Mouse (Mus musculus): Measurements from ENCODE around the gene Akap13. TPM values are rescaled to one million over a fixed set of nuclear protein-coding genes. Genes with fewer than 3 reads are reported as not detected.
A peak's percentile ranks its signal among the peaks of the same experiment; 100 is the strongest.
"Not testable (repeated sequence)": the region's sequence is repeated elsewhere in the genome, so short reads cannot be mapped to it uniquely, and the experiment has no call there.

The Akap13 gene
- polyA plus RNA-seq, 1 experiment from 2014 or later, result 17.1 TPM

- ATAC-seq; H3K4me2 ChIP-seq (replicated peaks); H3K9me3 ChIP-seq; H3K4me3 ChIP-seq (replicated peaks); H3K36me3 ChIP-seq; H3K27me3 ChIP-seq; H3K27ac ChIP-seq; H3K9ac ChIP-seq (replicated peaks); H3K4me1 ChIP-seq (replicated peaks): not testable (repeated sequence)
- 90% methylated on average over 12 of the region's 13 CpGs for WGBS
Measured at GRCm38 (mm10) chr7:75791092-75791837, 335.9 kb downstream of the Akap13 start.

- Histone ChIP-seq H3K4me3 (replicated peaks) (no peak overlapping the region), H3K4me2 (replicated peaks) (no peak overlapping the region), H3K36me3 (no peaks in the 10 kb centered on the region), H3K9ac (replicated peaks) (no peak overlapping the region), H3K4me1 (replicated peaks) (peaks cover 6% of the 10 kb centered on the region), H3K27me3 (no peaks in the 10 kb centered on the region), H3K27ac (no peak overlapping the region), H3K9me3 (no peaks in the 10 kb centered on the region)
- 57% methylated on average over 2 of the region's 2 CpGs for WGBS
- no peak for ATAC-seq
Measured at GRCm38 (mm10) chr7:75793091-75793490, 337.8 kb downstream of the Akap13 start.

GRCm38 (mm10) chr7:75793654-75794335 lies 338.5 kb downstream of the Akap13 start:
- H3K36me3 ChIP-seq, result no peaks in the 10 kb centered on the region
- H3K4me2 ChIP-seq (replicated peaks), result no peak overlapping the region
- peaks cover 6% of the 10 kb centered on the region for H3K4me1 ChIP-seq (replicated peaks)
- WGBS, result 69% methylated on average over 3 of the region's 3 CpGs
- H3K27ac ChIP-seq, result no peak overlapping the region
- no peak overlapping the region for H3K9ac ChIP-seq (replicated peaks)
- H3K4me3 ChIP-seq (replicated peaks), result no peak overlapping the region
- H3K9me3 ChIP-seq, result no peaks in the 10 kb centered on the region
- H3K27me3 ChIP-seq, result no peaks in the 10 kb centered on the region
- no peak for ATAC-seq

- Histone ChIP-seq H3K9ac (replicated peaks) (no peak overlapping the region), H3K4me1 (replicated peaks) (peaks cover 6% of the 10 kb centered on the region), H3K36me3 (no peaks in the 10 kb centered on the region), H3K4me3 (replicated peaks) (no peak overlapping the region), H3K27ac (no peak overlapping the region), H3K4me2 (replicated peaks) (no peak overlapping the region), H3K9me3 (no peaks in the 10 kb centered on the region), H3K27me3 (no peaks in the 10 kb centered on the region)
- 94% methylated on average over 8 of the region's 8 CpGs for WGBS
- no peak for ATAC-seq
Measured at GRCm38 (mm10) chr7:75795106-75795505, 339.8 kb downstream of the Akap13 start.

GRCm38 (mm10) chr7:75796474-75796873 lies 341.1 kb downstream of the Akap13 start:
- Histone ChIP-seq H3K4me1 (replicated peaks) (peaks cover 6% of the 10 kb centered on the region), H3K4me3 (replicated peaks) (no peak overlapping the region), H3K4me2 (replicated peaks) (no peak overlapping the region; the same call in 1 of the 2 replicates), H3K27me3 (no peaks in the 10 kb centered on the region), H3K27ac (no peak overlapping the region), H3K9ac (replicated peaks) (0 out of 2 replicates have a peak overlapping the region, but pooled peaks have one; percentile 6), H3K9me3 (no peaks in the 10 kb centered on the region), H3K36me3 (no peaks in the 10 kb centered on the region)
- 35% methylated on average over 9 of the region's 9 CpGs for WGBS
- ATAC-seq, result 0 out of 2 replicates have a peak, but pooled peaks have one; percentile 30

GRCm38 (mm10) chr7:75800530-75800929 lies 345.2 kb downstream of the Akap13 start:
- H3K27me3 ChIP-seq, result no peaks in the 10 kb centered on the region
- H3K9ac ChIP-seq (replicated peaks), result no peak overlapping the region
- no peak overlapping the region for H3K4me2 ChIP-seq (replicated peaks)
- H3K4me1 ChIP-seq (replicated peaks), result peaks cover 6% of the 10 kb centered on the region
- ATAC-seq, result no peak
- no peaks in the 10 kb centered on the region for H3K9me3 ChIP-seq
- H3K36me3 ChIP-seq, result no peaks in the 10 kb centered on the region
- WGBS, result 87% methylated on average over 4 of the region's 4 CpGs
- no peak overlapping the region for H3K4me3 ChIP-seq (replicated peaks)
- H3K27ac ChIP-seq, result no peak overlapping the region

- Histone ChIP-seq H3K27me3 (no peaks in the 10 kb centered on the region), H3K9me3 (no peaks in the 10 kb centered on the region), H3K9ac (replicated peaks) (no peak overlapping the region), H3K27ac (no peak overlapping the region), H3K4me3 (replicated peaks) (no peak overlapping the region), H3K4me2 (replicated peaks) (no peak overlapping the region), H3K36me3 (no peaks in the 10 kb centered on the region), H3K4me1 (replicated peaks) (peaks cover 9% of the 10 kb centered on the region)
- 94% methylated on average over 3 of the region's 3 CpGs for WGBS
- no peak for ATAC-seq
Measured at GRCm38 (mm10) chr7:75801022-75801421, 345.7 kb downstream of the Akap13 start.

- Histone ChIP-seq H3K36me3 (no peaks in the 10 kb centered on the region), H3K27ac (no peak overlapping the region), H3K27me3 (no peaks in the 10 kb centered on the region), H3K4me3 (replicated peaks) (no peak overlapping the region), H3K9ac (replicated peaks) (no peak overlapping the region), H3K4me1 (replicated peaks) (peaks cover 8% of the 10 kb centered on the region; the same call in 1 of the 2 replicates), H3K4me2 (replicated peaks) (no peak overlapping the region), H3K9me3 (no peaks in the 10 kb centered on the region)
- WGBS, result 86% methylated on average over 5 of the region's 5 CpGs
- ATAC-seq, result no peak
Measured at GRCm38 (mm10) chr7:75801621-75802358, 346.5 kb downstream of the Akap13 start.

GRCm38 (mm10) chr7:75802887-75803286 lies 347.6 kb downstream of the Akap13 start:
- no peak overlapping the region for H3K4me2 ChIP-seq (replicated peaks)
- no peak overlapping the region for H3K27ac ChIP-seq
- WGBS, result 75% methylated on average over 3 of the region's 3 CpGs
- ATAC-seq, result no peak
- no peaks in the 10 kb centered on the region for H3K36me3 ChIP-seq
- peaks cover 8% of the 10 kb centered on the region; the same call in 1 of the 2 replicates for H3K4me1 ChIP-seq (replicated peaks)
- no peak overlapping the region for H3K9ac ChIP-seq (replicated peaks)
- no peaks in the 10 kb centered on the region for H3K27me3 ChIP-seq
- no peaks in the 10 kb centered on the region for H3K9me3 ChIP-seq
- no peak overlapping the region for H3K4me3 ChIP-seq (replicated peaks)

Small RNAs within 50 kb of the gene (microRNA-seq; reads per million reads assigned to microRNA genes)
- not detected for gene Gm23251

Other genes with a start within 250 kb of the Akap13 start
- 3.5 and 4.2 TPM in 2 replicates for gene Sv2b, start 146.3 kb upstream of the Akap13 start, polyA plus RNA-seq (2015; fragmentation: Nextera tagmentation; extraction: Ambion mirVana)